In the genomic region with DNA sequence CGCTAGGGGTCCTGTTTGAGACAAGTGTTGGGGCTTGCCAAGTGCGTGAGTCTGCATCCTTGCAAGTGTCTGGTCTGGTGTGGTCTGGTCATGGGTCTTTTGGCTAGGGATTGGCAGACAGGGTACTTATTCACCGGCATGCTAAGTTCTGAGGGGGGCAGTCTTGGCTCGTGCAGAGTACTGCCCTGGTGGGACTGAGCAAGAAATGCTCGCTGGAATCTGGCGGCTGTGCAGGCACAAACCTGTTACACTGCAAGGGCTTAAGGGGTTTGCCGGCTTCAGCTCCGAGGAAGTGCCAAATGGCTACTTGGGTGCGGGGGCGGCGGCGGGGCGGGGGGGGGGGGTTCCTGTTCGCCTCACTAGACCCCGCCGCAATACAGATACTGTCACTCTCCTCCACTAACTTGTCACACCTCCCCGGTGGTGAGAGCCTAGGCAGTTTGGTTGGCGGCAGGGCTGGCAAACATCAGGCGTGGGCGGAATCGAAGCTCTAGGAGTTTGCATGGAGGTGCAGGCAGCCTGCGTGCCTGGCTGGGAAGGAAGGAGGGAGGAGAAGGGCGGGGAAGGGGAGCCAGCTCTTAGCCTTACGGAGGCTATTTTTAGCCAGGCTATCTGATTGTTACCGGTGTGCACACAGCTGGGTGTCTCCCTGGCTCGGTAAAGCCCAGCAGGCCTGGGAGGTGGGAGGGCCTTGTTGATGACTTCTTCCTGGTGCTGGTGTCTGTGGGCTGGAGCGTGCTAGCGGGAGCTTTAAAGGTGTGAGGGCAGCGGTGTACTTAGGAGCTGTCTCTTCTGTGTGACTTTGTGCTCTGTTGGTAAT, we compare ENCODE assay signal across 8 mouse cellular contexts. TPM values are rescaled to one million over a fixed set of nuclear protein-coding genes. Genes with fewer than 3 reads are reported as not detected.
A peak's percentile ranks its signal among the peaks of the same experiment; 100 is the strongest.
DNase-seq lines count a peak whose midpoint lies in the region; ATAC-seq lines count a peak whose summit lies in the region.

No protein-coding gene starts in this region.

- peak; percentile 81 for DNase-seq in A20 (ENCODE audit: low read depth, low spot score)
- peak; percentile 27 to 37 for DNase-seq in adrenal gland, postnatal 4 days (ENCODE audit: low spot score in 2 of 2)
- peak; percentile 79 to 86 for DNase-seq in heart, adult 9 months (ENCODE audit: low spot score in 2 of 2)
- DNase-seq in liver = peak; percentile 89

- H3K4me2 ChIP-seq in embryonic facial prominence, embryonic 15.5 days (replicated peaks) = peak overlapping the region; percentile 63
- peak overlapping the region; percentile 88 for H3K4me2 ChIP-seq in kidney, embryonic 14.5 days (replicated peaks; ENCODE audit: low read depth, low read length)
- peak overlapping the region; percentile 79 for H3K4me2 ChIP-seq in stomach, embryonic 15.5 days

- H3K27ac ChIP-seq in embryonic facial prominence, embryonic 15.5 days (replicated peaks) = peak overlapping the region; percentile 79
- peak overlapping the region; percentile 32; the same call in 1 of the 2 replicates for H3K27ac ChIP-seq in kidney, embryonic 14.5 days (ENCODE audit: low read depth, low read length)
- H3K27ac ChIP-seq in stomach, embryonic 15.5 days = peak overlapping the region; percentile 85

- 0 out of 2 replicates have a peak overlapping the region, but pooled peaks have one; percentile 9 for H3K9ac ChIP-seq in embryonic facial prominence, embryonic 15.5 days
- H3K9ac ChIP-seq in kidney, embryonic 14.5 days (ENCODE audit: low read depth, low read length) = peak overlapping the region; percentile 60
- no peak overlapping the region; the same call in 1 of the 2 replicates for H3K9ac ChIP-seq in stomach, embryonic 15.5 days

- H3K9me3 ChIP-seq in embryonic facial prominence, embryonic 15.5 days (replicated peaks) = no peaks in the 10 kb centered on the region
- H3K9me3 ChIP-seq in kidney, embryonic 14.5 days (ENCODE audit: control insufficient read depth, low read length) = no peaks in the 10 kb centered on the region
- H3K9me3 ChIP-seq in stomach, embryonic 15.5 days = no peaks in the 10 kb centered on the region

- ATAC-seq in embryonic facial prominence, embryonic 15.5 days (ENCODE audit: insufficient number of reproducible peaks, low FRiP score, low TSS enrichment, low read depth) = peak; percentile 74
- peak; percentile 86 for ATAC-seq in kidney, embryonic 14.5 days (ENCODE audit: low FRiP score, low TSS enrichment)
- peak; percentile 68 for ATAC-seq in monocyte, adult 5-6 weeks (replicated peaks; ENCODE audit: insufficient number of reproducible peaks, low FRiP score, low TSS enrichment, poor library complexity, severe bottlenecking)
- peak; percentile 92 for ATAC-seq in stomach, embryonic 15.5 days (ENCODE audit: insufficient read depth, low FRiP score, low read depth)

- 2% methylated on average over 29 of the region's 29 CpGs for WGBS in embryonic facial prominence, embryonic 15.5 days
- WGBS in kidney, embryonic 14.5 days = 1% methylated on average over 27 of the region's 29 CpGs
- WGBS in stomach, embryonic 15.5 days = 2% methylated on average over 28 of the region's 29 CpGs

- peaks cover 44% of the 10 kb centered on the region for H3K4me1 ChIP-seq in embryonic facial prominence, embryonic 15.5 days
- peaks cover 27% of the 10 kb centered on the region for H3K4me1 ChIP-seq in kidney, embryonic 14.5 days (ENCODE audit: control insufficient read depth, insufficient read depth, low read length)
- H3K4me1 ChIP-seq in stomach, embryonic 15.5 days = peaks cover 34% of the 10 kb centered on the region

- H3K36me3 ChIP-seq in embryonic facial prominence, embryonic 15.5 days = peaks cover 23% of the 10 kb centered on the region
- peaks cover 11% of the 10 kb centered on the region; the same call in 1 of the 2 replicates for H3K36me3 ChIP-seq in kidney, embryonic 14.5 days (ENCODE audit: control insufficient read depth, insufficient read depth, low read length)
- peaks cover 9% of the 10 kb centered on the region; the same call in 1 of the 2 replicates for H3K36me3 ChIP-seq in stomach, embryonic 15.5 days

- H3K4me3 ChIP-seq in embryonic facial prominence, embryonic 15.5 days (replicated peaks) = peak overlapping the region; percentile 42
- peak overlapping the region; percentile 36 for H3K4me3 ChIP-seq in kidney, embryonic 14.5 days (ENCODE audit: low read length)
- H3K4me3 ChIP-seq in stomach, embryonic 15.5 days (replicated peaks) = peak overlapping the region; percentile 41

- no peaks in the 10 kb centered on the region for H3K27me3 ChIP-seq in embryonic facial prominence, embryonic 15.5 days
- no peaks in the 10 kb centered on the region for H3K27me3 ChIP-seq in kidney, embryonic 14.5 days (ENCODE audit: control insufficient read depth, insufficient read depth, low read length)
- no peaks in the 10 kb centered on the region for H3K27me3 ChIP-seq in stomach, embryonic 15.5 days (replicated peaks)

RNA-seq across cellular contexts. Expression of a gene that starts 6.4 kb away (rescaled TPM):
- 10 to 100 TPM; 21.3 to 22.1 TPM for total RNA-seq in adrenal gland, postnatal 4 days (2021)
- 7.4 and 8.3 TPM in 2 replicates for polyA plus RNA-seq in embryonic facial prominence, embryonic 15.5 days (2015; fragmentation: Nextera tagmentation; extraction: Ambion mirVana)
- 4.1 and 7.8 TPM in 2 replicates for polyA plus RNA-seq in kidney, embryonic 14.5 days (2014; fragmentation: Nextera tagmentation; extraction: Ambion mirVana)
- 17.1 to 28.8 TPM (median 25.1 TPM) in 3 replicates for total RNA-seq in monocyte, adult 5-6 weeks (2017)
- 5.2 and 5.8 TPM in 2 replicates for polyA plus RNA-seq in stomach, embryonic 15.5 days (2015; fragmentation: Nextera tagmentation; extraction: Ambion mirVana)

RNA-seq across cellular contexts. Expression of a gene that starts 24.7 kb away (rescaled TPM):
- 10 to 100 TPM; 17.4 to 17.8 TPM for total RNA-seq in adrenal gland, postnatal 4 days (2021)
- 30.2 and 40.2 TPM in 2 replicates for polyA plus RNA-seq in embryonic facial prominence, embryonic 15.5 days (2015; fragmentation: Nextera tagmentation; extraction: Ambion mirVana)
- 2.9 and 5.8 TPM in 2 replicates for polyA plus RNA-seq in kidney, embryonic 14.5 days (2014; fragmentation: Nextera tagmentation; extraction: Ambion mirVana)
- 57.5 to 73.6 TPM (median 60.1 TPM) in 3 replicates for total RNA-seq in monocyte, adult 5-6 weeks (2017)
- polyA plus RNA-seq in stomach, embryonic 15.5 days (2015; fragmentation: Nextera tagmentation; extraction: Ambion mirVana) = 11.0 and 11.9 TPM in 2 replicates

RNA-seq across cellular contexts. Expression of a gene that starts 29.8 kb away (rescaled TPM):
- total RNA-seq in adrenal gland, postnatal 4 days (2021) = 1 to 10 TPM; 2.6 to 3.2 TPM
- 4.0 and 4.1 TPM in 2 replicates for polyA plus RNA-seq in embryonic facial prominence, embryonic 15.5 days (2015; fragmentation: Nextera tagmentation; extraction: Ambion mirVana)
- polyA plus RNA-seq in kidney, embryonic 14.5 days (2014; fragmentation: Nextera tagmentation; extraction: Ambion mirVana) = 1.0 and 1.7 TPM in 2 replicates
- total RNA-seq in monocyte, adult 5-6 weeks (2017) = 1.8 to 13.4 TPM (median 9.7 TPM) in 3 replicates
- polyA plus RNA-seq in stomach, embryonic 15.5 days (2015; fragmentation: Nextera tagmentation; extraction: Ambion mirVana) = 2.6 and 3.3 TPM in 2 replicates

RNA-seq across cellular contexts. Expression of a gene that starts 48.1 kb away (rescaled TPM):
- 10 to 100 TPM; 46.4 to 51.4 TPM for total RNA-seq in adrenal gland, postnatal 4 days (2021)
- 54.5 and 57.0 TPM in 2 replicates for polyA plus RNA-seq in embryonic facial prominence, embryonic 15.5 days (2015; fragmentation: Nextera tagmentation; extraction: Ambion mirVana)
- 37.4 and 56.3 TPM in 2 replicates for polyA plus RNA-seq in kidney, embryonic 14.5 days (2014; fragmentation: Nextera tagmentation; extraction: Ambion mirVana)
- total RNA-seq in monocyte, adult 5-6 weeks (2017) = 52.8 to 81.1 TPM (median 65.0 TPM) in 3 replicates
- 54.0 and 59.4 TPM in 2 replicates for polyA plus RNA-seq in stomach, embryonic 15.5 days (2015; fragmentation: Nextera tagmentation; extraction: Ambion mirVana)

Comparison
In these comparisons a context has a peak if more than half of its experiments do, and no peak if none do; other contexts are left out.
1. Peak in every context shown above with its lines: DNase-seq, ATAC-seq, H3K4me3 ChIP-seq and H3K27ac ChIP-seq.
2. DNase-seq: peak in every context shown above with its lines; median percentile 89 in liver; 82 in heart, adult 9 months; 81 in A20; 32 in adrenal gland, postnatal 4 days.
3. H3K27ac ChIP-seq: peak in every context shown above with its lines; median percentile 85 in stomach, embryonic 15.5 days; 79 in embryonic facial prominence, embryonic 15.5 days; 32 in kidney, embryonic 14.5 days.